Mouse (Mus musculus) lung, adult 2 months (tissue): ENCODE measurements around the gene 5730596B20Rik. TPM values are rescaled to one million over a fixed set of nuclear protein-coding genes. Genes with fewer than 3 reads are reported as not detected.

Experiments
- DNase-seq: peaks from one replicate; pipeline ENCODE4 v3.0.0; 2022
- H3K4me1 ChIP-seq: fragments of 200-500 bp; 2 replicates; pipeline ENCODE4 v1.6.1; 2011; ENCODE audit warnings: low read length; ENCODE audit not compliant: control insufficient read depth, insufficient read depth
- H3K4me3 ChIP-seq: fragments of 200-500 bp; replicated peaks from 2 replicates; pipeline ENCODE3; 2011; ENCODE audit warnings: low read depth, mild to moderate bottlenecking, control low read depth, low read length; ENCODE audit errors: extremely low read depth
- CTCF ChIP-seq: fragments of 200-500 bp; IDR thresholded peaks from 2 replicates; pipeline ENCODE4 v1.5.1; 2011; ENCODE audit warnings: mild to moderate bottlenecking, low read length, control low read depth; ENCODE audit not compliant: insufficient read depth
- POLR2A ChIP-seq: fragments of 200-500 bp; IDR thresholded peaks from 2 replicates; pipeline ENCODE4 v1.6.1; 2011; ENCODE audit warnings: low read depth, mild to moderate bottlenecking, control low read depth, low read length, borderline replicate concordance; ENCODE audit errors: extremely low read depth
- WGBS: fragments of 180-500 bp; shearing (Covaris S2); methylation state at CpG from one replicate; pipeline ENCODE4 v1.1.7; 2018; 5-methylcytosine and 5-hydroxymethylcytosine counted together
- polyA plus RNA-seq: library from polyadenylated mRNA; depleted of rRNA; stranded (reverse); fragments of >200 nt; gene quantifications from 2 replicates; pipeline ENCODE4 v1.2.3, GENCODE M21; 2012

The 5730596B20Rik gene
- polyA plus RNA-seq, 1 experiment, result 0.26 TPM

DNA sequence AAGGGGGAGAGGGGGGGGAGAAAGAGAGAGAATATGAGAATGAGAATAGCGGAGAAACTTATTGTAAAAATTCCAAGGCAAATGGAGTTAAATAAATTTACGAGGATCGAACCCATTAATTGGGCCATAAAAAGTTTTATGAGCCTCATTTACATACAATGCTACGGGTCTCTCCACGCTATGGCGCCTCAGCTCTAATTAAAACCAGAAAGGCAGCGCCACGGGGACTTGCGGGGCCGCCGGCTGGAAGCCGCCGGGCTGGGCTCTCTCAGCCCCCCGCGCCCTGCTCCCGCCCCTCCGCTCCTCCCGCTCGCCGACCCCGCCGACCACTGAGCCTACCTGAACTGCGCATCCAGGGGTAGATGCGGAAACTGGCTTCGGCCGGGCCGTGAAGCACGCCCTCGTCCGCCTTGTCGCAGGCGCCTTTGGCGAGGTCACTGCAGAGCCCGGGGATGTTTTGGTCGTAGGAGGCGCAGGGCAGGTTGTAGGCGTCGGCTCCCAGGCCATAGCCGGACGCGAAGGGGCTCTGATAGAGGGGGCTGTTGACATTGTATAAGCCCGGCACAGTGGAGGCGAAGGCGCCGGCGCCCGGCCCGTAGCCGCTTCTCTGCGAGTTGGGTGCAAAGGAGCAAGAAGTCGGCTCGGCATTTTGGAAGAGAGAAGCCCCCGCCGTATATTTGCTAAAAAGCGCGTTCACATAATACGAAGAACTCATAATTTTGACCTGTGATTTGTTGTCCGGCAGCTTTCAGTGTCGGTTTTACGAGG, 39.6 kb downstream of the 5730596B20Rik start:
- no peak for DNase-seq
- Histone ChIP-seq H3K4me3 (peak overlapping the region; percentile 54), H3K4me1 (peaks cover 14% of the 10 kb centered on the region)
- no peak for TF ChIP-seq CTCF
- TF ChIP-seq POLR2A, result no peak
- WGBS, result 4% methylated on average over 60 of the region's 60 CpGs

DNA sequence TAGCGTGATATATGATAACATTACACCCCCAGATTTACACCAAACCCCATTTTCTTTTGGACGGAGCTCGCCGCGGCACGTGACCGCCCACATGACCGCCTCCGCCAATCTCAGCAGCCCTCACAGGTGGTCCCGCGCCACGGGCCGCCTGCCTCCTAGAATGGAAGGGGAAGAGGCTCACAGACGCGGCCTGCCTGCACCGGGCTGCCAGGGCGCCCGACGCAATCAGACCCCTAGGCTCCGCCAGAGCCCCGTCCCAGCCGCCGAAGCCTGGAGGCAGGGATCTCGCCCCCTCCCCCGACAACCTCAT, 40.1 kb downstream of the 5730596B20Rik start:
- 1% methylated on average over 25 of the region's 25 CpGs for WGBS
- peak overlapping the region; percentile 54 for H3K4me3 ChIP-seq
- TF ChIP-seq CTCF, result no peak
- no peak for TF ChIP-seq POLR2A
- no peak for DNase-seq
- H3K4me1 ChIP-seq, result peaks cover 12% of the 10 kb centered on the region; the same call in 1 of the 2 replicates

DNA sequence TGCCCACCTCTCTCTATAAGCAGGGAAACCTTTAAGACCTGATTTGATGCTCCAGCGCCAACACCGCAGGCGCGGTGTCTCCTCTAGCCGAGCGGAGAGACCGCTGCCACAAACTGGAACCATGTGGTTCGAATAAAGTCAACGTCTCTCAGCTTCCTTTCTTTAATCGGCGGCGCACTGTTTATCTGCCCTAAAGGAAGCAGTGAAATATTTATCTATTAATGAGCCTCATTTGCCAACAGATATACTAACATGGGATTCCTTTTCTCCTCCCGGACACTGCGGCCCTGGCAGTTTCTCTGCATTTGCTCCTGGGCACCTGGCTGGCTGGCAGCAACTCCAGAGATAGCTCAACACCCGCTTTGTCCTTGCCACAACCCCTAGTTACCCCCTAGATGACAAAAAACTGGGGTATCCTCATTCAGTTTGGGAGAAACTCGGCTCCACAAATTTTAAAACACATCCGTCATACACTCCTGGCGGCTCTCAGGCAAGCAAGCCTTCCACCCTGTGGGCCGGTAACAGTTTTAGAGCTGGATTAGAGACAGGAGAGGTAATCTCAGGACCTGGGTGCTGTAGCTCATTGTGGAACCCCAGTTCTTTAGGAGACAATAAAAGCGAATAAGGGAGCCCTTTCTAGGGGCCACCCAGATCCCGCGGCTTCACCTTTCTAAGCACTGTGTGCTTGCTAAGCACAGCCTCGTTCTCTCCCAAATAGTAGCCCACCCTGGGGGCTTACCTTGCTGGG, 40.8 kb downstream of the 5730596B20Rik start:
- WGBS, result 19% methylated on average over 23 of the region's 23 CpGs
- no peak for TF ChIP-seq POLR2A
- TF ChIP-seq CTCF, result no peak
- H3K4me3 ChIP-seq, result no peak overlapping the region
- no peak for DNase-seq
- H3K4me1 ChIP-seq, result peaks cover 6% of the 10 kb centered on the region; the same call in 1 of the 2 replicates

DNA sequence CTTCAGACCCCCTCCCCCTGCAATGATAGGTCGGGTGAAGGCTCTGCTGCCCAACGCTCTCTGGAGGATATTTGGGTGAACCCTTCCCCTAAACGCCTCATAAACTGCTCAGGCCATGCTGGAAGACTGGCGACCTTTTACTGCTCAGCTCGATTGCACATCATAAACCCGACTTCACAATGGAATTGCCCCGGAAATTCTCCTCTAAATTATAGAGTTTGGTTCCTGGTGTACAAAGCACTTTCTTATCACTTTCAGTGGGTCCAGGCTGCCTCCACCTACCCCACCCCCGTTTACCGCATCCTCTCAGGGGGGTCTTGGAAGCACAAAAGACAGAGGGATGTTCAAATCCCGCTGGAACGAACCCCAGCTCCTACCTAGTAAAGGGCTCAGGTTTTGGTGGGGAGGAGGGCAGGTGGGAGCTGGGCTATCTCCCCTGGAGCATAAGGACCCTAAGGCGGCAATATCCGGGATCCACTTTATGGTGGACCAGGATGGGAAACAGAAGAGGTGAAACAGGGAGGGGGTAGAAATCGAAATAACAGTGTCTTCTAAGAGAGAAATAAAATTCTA, 41.4 kb downstream of the 5730596B20Rik start:
- WGBS, result 44% methylated on average over 14 of the region's 14 CpGs
- DNase-seq, result no peak
- Histone ChIP-seq H3K4me3 (no peak overlapping the region), H3K4me1 (peaks cover 3% of the 10 kb centered on the region; the same call in 1 of the 2 replicates)
- TF ChIP-seq POLR2A, result no peak
- TF ChIP-seq CTCF, result no peak

DNA sequence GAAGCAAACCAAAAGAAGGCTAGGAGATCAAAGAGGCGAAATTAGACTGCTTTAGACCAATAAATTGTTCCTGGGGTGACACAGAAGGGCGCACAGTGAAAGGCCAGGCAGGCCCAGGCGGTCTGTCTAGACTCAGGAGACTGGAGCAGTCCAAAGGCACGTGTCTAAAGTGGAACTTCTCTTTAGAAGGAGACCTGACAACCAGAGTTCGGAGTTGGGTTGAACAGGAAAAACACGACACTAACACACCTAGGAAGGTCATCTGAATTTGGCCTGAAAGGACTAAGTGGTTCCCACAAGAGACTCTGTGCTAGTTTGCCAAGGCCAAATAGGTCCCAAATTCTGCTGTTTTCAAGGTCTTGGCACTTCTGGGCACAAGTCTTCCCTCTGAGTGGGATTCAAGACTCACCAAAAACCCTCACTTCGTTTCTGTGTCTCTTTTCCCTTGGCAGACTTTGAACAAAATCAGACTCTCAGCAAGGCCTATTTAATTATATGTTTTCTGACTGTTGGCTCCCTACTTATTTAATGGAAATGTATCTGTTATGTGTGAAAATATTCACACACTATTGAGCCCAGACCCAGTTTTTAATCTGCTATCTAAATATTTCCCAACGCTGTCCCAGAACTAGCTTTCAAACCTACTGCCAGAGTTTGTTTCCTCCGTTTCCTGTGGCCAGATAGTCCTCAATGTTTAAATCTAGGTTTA, 42.1 kb downstream of the 5730596B20Rik start:
- no peak overlapping the region for H3K4me3 ChIP-seq
- peaks cover 3% of the 10 kb centered on the region; the same call in 1 of the 2 replicates for H3K4me1 ChIP-seq
- WGBS, result 74% methylated on average over 9 of the region's 9 CpGs
- TF ChIP-seq POLR2A, result no peak
- no peak for TF ChIP-seq CTCF
- DNase-seq, result no peak

DNA sequence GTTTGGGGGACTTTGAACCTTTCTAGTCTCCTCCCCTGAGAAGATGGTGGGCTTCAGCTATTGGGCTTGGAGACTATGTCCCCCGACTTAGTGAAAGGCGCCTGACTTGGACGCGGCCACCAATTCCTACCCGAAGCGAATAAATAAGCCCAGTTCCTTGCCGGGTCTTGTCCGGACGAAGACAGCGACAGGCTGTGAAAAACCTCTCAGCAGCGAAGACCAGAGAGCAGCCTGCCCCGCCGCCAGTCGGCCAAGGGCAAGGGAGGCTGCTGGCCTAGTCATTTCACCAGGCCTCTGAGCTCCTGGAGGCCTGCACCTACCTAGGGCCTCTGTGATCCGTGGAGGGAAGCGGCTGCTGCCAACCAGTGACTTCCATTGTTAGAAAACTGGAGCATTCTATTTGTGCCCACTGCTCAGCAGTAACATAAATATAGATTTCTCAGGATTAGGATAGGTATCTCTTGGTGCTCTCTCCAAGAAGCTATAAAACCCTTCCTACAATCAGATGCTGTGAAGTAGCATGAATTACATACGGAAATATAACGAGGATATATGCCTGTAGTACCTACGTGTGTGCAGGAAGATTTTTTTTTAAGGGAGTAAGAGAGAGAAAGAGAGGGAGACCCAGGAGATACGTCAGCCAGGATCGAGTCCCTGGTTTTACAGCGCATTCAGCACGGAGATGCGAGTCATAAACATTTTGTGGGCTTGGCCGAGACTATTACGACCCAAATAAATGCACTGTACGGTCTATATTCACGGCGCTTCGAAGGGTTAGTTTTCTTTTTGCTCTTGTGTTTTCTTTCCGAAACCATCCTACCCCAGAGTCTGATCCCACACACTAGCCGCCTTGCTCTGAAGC, 42.9 kb downstream of the 5730596B20Rik start:
- H3K4me3 ChIP-seq, result no peak overlapping the region
- TF ChIP-seq CTCF (no peak), POLR2A (no peak)
- DNase-seq, result no peak
- 64% methylated on average over 32 of the region's 32 CpGs for WGBS
- H3K4me1 ChIP-seq, result peaks cover 3% of the 10 kb centered on the region; the same call in 1 of the 2 replicates

DNA sequence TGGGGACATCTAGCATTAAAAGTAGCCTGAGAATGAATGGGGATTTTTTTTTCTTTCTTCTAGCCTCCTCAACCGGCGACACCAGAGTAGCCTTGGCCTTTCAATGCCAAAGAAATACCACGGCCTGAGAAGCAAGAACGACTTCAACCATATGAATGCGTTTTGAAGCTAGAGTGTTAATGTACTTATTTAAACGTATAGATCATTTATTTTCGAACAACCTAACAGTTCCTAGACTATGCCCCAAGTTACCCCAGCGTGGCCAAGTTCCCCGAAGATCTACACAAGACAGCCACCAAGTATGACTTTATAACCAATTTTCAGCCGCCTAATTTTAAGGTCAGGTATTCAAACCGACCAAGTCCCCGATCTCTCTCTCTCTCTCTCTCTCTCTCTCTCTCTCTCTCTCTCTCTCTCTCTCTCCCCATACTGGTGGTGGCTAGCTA, 43.6 kb downstream of the 5730596B20Rik start:
- 40% methylated on average over 12 of the region's 12 CpGs for WGBS

DNA sequence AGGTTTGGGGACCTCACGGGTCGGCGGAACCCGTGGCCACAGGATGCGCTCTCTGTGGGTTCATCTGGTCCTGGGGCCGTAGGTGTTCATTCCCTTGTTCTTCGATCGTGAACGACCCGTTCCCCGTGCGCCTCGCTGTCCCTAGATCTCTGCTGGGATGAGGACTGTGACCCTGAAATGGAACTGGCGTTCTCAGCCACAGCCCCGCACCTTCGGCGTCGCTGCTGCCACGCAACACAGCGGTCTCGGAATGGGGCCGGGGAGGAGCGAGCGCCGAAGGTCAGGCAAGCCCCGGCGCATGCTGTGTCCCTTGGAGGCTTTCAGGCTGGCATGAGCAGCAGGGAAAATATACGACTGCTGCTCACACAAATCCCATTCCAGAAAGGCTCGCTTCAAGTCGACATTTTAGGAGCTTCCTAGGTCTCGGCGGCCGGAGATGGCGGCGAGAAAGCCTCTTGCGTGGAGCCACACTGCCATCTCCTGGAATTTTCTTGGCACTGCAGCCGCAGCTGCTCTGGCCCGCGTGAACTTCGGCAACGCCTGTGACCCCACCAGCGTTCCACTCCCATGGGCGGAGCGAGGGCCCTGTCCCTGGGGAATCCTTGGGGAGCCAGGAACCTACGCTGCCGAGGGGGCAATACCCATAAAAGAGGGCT, 44.2 kb downstream of the 5730596B20Rik start, which contains the start of gene Hoxa7:
Gene Hoxa7, minus strand, starts transcription at position 518 of the 656 bp plus-strand sequence.
- peak; percentile 86 for DNase-seq
- 3% methylated on average over 46 of the region's 46 CpGs for WGBS
- TF ChIP-seq CTCF (peak; percentile 82), POLR2A (0 out of 2 replicates have a peak, but pooled peaks have one; percentile 22)
- Histone ChIP-seq H3K4me3 (peak within 1 kb of the TSS; percentile 82), H3K4me1 (peaks cover 3% of the 10 kb centered on the region; the same call in 1 of the 2 replicates)

More for the DNA sequence above, 43.6 kb downstream of the 5730596B20Rik start:
- no peak for TF ChIP-seq CTCF
- no peak for TF ChIP-seq POLR2A
- Histone ChIP-seq H3K4me3 (peak overlapping the region; percentile 82), H3K4me1 (peaks cover 3% of the 10 kb centered on the region; the same call in 1 of the 2 replicates)
- no peak for DNase-seq
